Mouse (Mus musculus): ENCODE data around the gene Syngr2. TPM values are rescaled to one million over a fixed set of nuclear protein-coding genes. Genes with fewer than 3 reads are reported as not detected.

Gene Syngr2
- polyA plus RNA-seq (2012; ENCODE audit: low replicate concordance) = 179 and 321 TPM in 2 replicates

DNA sequence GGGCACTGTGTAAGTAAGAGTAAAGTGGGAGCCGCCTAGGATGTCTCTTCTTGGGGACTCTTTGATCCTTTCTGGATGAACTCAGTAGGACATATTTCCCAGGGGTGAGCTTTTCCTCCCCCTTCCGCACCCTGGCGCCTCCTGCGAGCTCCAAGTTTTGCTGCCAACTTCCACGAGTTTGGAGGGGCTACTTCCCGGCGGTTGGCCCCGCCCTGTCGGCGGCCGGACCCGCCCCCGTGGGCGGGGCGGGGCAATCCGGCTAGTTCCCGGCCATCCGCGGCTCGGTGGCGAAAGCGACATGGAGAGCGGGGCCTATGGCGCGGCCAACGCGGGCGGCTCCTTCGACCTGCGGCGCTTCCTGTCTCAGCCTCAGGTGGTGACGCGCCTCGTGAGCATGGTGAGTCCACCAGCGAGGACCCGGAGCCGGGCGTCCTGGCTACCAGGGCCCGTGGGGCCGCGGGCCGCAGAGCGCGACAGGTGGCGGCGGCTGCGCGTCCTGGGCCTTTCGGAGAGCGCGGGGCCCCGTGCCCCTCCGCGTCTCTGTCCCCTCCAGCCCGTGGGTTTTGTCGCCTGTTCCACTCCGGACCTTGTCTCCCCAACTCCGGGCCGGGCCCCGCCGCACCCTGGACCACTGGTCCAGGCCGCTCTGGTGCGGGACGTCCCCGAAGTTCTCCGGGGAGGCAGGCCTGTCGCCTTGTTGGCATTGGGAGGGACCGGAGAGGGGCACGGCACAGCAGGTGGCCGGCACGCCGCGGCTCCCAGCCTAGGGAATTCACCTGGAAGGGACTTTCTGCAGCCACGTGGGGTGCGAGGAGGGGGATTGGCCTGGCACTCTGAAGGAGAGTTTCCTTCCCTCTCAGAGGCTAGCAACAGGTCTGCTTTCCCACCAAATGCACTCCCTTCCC lies at the start of gene Syngr2, which contains the start of gene Gm20708:
TSS of gene Syngr2 (plus strand) at position 262 of the 905 bp plus-strand sequence.
TSS of gene Gm20708 (plus strand) at position 262 of the 905 bp plus-strand sequence.

DNA sequence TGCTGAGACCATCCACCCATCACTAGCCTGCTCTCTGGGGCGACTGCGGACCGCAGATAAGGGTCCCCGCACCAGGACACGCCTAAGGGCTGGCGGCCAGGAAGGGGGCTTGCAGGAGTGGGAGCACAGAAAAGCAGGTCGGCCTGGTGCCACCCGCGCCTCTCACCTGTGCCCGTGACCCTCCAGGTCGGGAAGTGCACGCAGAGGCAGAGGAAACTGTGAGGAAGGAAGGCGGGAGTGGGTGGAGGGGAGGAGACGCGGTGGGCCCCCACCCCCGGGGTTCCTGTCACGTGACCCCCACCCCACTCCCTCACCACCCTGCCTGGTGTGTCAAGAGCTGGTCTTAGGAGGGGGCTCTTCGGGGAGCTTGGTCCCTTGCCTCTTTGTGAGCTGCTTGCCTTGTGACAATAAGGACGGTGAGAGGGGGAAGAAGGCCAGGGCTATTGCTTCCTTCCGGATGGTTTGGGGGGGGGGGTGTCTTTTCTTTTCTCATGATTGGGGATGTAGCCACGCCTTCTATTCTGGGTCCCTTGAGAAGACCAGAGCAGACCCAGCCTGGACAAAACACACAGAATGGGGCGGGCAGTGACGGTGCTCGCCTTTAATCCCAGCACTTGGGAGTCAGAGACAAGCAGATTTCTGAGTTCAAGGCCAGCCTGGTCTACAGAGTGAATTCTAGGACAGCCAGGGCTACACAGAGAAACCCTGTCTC lies 27.3 kb upstream of the Syngr2 start, which contains the start of the genes Tmc8 and Tmc6:
TSS of gene Tmc8 (plus strand) at position 84 of the 712 bp plus-strand sequence.
TSS of gene Tmc6 (minus strand) at position 206 of the 712 bp plus-strand sequence.

DNA sequence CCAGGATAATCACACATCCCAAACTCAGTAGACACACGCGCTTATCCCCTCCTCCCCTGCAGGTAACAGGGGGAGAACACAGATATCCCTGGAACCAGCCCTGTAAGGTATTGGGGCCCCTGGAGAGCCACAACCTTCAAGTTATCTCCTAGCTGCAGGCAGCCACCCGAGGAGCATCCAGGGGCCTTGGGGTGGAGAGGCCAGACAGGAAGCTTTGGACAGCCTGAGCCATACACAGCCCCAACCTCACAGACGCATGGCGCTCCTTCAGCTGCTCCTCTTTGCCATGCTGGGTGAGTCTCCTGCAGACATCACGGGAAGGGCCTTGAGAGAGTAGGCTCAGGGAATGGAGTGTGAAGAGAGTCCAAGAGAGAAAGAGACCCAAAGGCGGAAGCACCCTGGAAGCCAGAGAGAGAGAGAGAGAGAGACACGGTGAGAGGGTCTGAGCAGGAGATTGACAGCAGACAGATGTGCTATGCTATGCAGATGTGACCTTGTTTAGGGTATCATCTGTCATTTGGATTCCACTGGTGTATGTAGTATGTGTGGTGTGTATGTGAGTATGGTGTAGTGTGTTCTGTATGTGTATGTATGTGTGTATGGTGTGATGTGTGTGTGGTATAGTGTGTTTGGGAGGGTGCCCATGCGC lies 11.8 kb upstream of the Syngr2 start, which contains the start of gene 6030468B19Rik:
TSS of gene 6030468B19Rik (plus strand) at position 150 of the 649 bp plus-strand sequence.

DNA sequence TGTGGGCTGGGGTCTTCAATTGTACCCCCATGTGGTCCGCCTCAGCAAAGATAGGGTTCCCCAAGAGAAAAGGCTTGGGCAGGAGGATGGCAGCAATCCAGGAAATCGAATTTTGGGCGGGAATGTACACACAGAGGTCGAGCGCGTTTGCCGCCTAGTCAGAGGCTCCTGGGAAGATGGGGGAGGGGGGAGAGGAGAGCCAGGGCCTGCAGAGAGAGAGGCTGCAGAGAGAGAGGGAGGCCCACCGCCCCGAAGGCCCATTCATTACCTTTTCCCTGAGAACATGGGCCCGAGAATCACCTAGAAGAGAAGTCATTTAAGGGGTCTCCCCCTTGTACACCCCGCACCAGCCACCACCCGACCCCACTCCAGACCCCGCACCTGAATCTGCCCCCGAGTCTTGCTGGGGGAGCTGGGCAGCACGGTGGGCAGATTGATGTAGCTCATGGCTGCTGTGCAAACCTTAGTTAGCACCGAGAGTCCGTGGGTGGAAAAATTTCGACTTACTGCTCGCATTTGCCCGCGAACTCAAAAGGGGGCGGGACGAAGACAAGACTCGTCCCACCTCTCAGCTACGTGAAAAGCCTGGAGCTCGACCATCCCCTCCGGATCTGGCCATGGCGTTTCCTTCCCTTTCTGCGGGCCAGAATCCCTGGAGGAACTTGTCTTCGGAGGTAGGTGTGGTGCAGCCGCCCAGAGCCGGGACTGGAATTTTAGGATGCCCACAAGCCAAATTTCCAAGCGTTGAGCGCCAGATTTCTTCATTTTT lies 16.0 kb downstream of the Syngr2 start, which contains the start of the genes Afmid and Tk1:
TSS of gene Afmid (plus strand) at position 592 of the 769 bp plus-strand sequence.
TSS of gene Tk1 (minus strand) at position 760 of the 769 bp plus-strand sequence.

DNA sequence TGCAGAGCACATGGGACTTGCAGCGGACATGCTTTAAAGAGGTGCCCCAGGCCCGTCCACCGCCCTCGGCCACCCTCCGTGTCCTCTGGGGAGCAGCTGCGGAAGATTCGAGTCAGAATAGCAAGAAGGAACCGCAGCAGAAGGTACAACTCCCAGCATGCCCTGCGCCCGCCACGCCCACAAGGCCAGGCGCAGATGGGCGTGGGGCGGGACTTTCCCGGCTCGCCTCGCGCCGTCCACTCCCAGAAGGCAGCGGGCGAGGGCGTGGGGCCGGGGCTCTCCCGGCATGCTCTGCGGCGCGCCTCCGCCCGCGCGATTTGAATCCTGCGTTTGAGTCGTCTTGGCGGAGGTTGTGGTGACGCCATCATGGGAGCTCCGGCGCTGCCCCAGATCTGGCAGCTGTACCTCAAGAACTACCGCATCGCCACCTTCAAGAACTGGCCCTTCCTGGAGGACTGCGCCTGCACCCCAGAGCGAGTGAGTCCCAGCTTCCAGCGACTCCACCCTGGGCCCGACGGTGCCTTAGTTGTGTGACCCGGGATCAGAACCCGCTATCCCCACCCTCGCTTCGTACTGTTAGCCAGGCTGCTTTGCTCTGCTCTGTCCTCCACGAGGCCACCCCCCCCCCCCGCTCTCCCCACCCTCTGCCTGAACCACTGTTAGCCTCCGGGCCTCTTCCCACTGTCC lies 39.7 kb downstream of the Syngr2 start, which contains the start of gene Birc5:
TSS of gene Birc5 (plus strand) at position 267 of the 687 bp plus-strand sequence.

DNA sequence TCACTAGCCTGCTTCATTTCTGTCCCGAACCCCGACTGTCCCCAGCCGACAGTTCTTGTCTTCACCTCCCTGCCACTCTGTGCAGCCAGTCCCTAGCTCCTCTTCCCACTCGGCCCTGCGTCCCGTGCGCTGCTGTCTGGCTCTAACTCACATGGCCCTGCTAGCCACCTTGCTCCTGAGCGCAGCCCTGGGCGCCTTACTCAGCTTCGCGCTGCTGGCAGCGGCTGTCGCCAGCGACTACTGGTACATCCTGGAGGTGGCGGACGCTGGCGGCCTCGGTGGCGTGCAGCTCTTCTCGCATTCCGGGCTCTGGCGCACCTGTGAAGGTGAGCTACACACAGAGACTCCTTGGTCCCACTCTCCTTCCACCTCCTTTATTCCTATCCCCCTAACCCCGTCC lies 51.1 kb downstream of the Syngr2 start, which contains the start of gene Tmem235:
TSS of gene Tmem235 (plus strand) at position 152 of the 400 bp plus-strand sequence.

Other genes with a start within 250 kb of the Syngr2 start
- gene Tnrc6c, start 155.4 kb upstream of the Syngr2 start, polyA plus RNA-seq (2012; ENCODE audit: low replicate concordance) = 38.5 and 87.8 TPM in 2 replicates
- gene Tmc8, start 27.6 kb upstream of the Syngr2 start, polyA plus RNA-seq (2012; ENCODE audit: low replicate concordance) = 217 and 218 TPM in 2 replicates
- gene Tmc6, start 27.5 kb upstream of the Syngr2 start, polyA plus RNA-seq (2012; ENCODE audit: low replicate concordance) = 156 and 334 TPM in 2 replicates
- 9.5 and 15.5 TPM in 2 replicates for gene 6030468B19Rik, start 12.0 kb upstream of the Syngr2 start, polyA plus RNA-seq (2012; ENCODE audit: low replicate concordance)
- 1.6 and 3.5 TPM in 2 replicates for gene Gm20708, start within 50 bp of the Syngr2 start, polyA plus RNA-seq (2012; ENCODE audit: low replicate concordance)
- gene Afmid, start 16.3 kb downstream of the Syngr2 start, polyA plus RNA-seq (2012; ENCODE audit: low replicate concordance) = 7.9 and 25.2 TPM in 2 replicates
- gene Tk1, start 16.4 kb downstream of the Syngr2 start, polyA plus RNA-seq (2012; ENCODE audit: low replicate concordance) = 13.4 and 50.4 TPM in 2 replicates
- 2.8 and 42.0 TPM in 2 replicates for gene Birc5, start 39.6 kb downstream of the Syngr2 start, polyA plus RNA-seq (2012; ENCODE audit: low replicate concordance)
- gene Tmem235, start 51.1 kb downstream of the Syngr2 start, polyA plus RNA-seq (2012; ENCODE audit: low replicate concordance) = not detected in 2 replicates
- gene Tha1, start 63.8 kb downstream of the Syngr2 start, polyA plus RNA-seq (2012; ENCODE audit: low replicate concordance) = 6.1 and 12.9 TPM in 2 replicates
- 51.9 and 122 TPM in 2 replicates for gene Socs3, start 160.4 kb downstream of the Syngr2 start, polyA plus RNA-seq (2012; ENCODE audit: low replicate concordance)
- 30.4 and 63.1 TPM in 2 replicates for gene Pgs1, start 176.6 kb downstream of the Syngr2 start, polyA plus RNA-seq (2012; ENCODE audit: low replicate concordance)